Mouse (Mus musculus) testis, adult 2 months (tissue): ENCODE data around the gene Cutal.

Experiments used
- CTCF ChIP-seq: fragments of 200-500 bp; IDR thresholded peaks from 2 replicates; pipeline ENCODE4 v1.5.1; 2012; ENCODE audit warnings: low read depth, mild to moderate bottlenecking, inconsistent platforms, low read length, moderate library complexity; ENCODE audit not compliant: control insufficient read depth, insufficient read depth, insufficient replicate concordance
- POLR2A ChIP-seq: fragments of 200-500 bp; IDR thresholded peaks from 2 replicates; pipeline ENCODE4 v1.6.1; 2012; ENCODE audit warnings: low read depth, mild to moderate bottlenecking, inconsistent platforms, low read length, moderate library complexity; ENCODE audit not compliant: control insufficient read depth

- TF ChIP-seq CTCF (no peak), POLR2A (no peak)
Observed at GRCm38 (mm10) chr2:34912613-34913012, 38.4 kb downstream of the Cutal start.
